Mouse (Mus musculus) monocyte, adult 5-6 weeks (primary cell): Measurements from ENCODE around the gene Erc1. TPM values are rescaled to one million over a fixed set of nuclear protein-coding genes. Genes with fewer than 3 reads are reported as not detected.

Source experiments
- ATAC-seq: fragments of 153-309, 156-312 bp; replicated peaks from 2 replicates; pipeline ENCODE4 v1.8.0; 2017; ENCODE audit warnings: mild to moderate bottlenecking; ENCODE audit not compliant: low TSS enrichment, insufficient number of reproducible peaks, severe bottlenecking, poor library complexity, low FRiP score
- total RNA-seq: library from RNA; stranded (forward); fragments of 200-1000, 200-491, 200-594 nt; gene quantifications from 3 replicates; pipeline ENCODE4 v1.2.3, GENCODE M21; 2017

Gene Erc1
- total RNA-seq, 1 experiment from 2014 or later = 6.7 TPM

- no peak for ATAC-seq
These were observed 285.4 kb downstream of the Erc1 start for GRCm38 (mm10) chr6:119562558-119562957.

GRCm38 (mm10) chr6:119558855-119559254 is 289.1 kb downstream of the Erc1 start:
- ATAC-seq = no peak

GRCm38 (mm10) chr6:119554439-119554838 is 293.5 kb downstream of the Erc1 start:
- no peak for ATAC-seq

- no peak for ATAC-seq
These were observed 303.5 kb downstream of the Erc1 start for GRCm38 (mm10) chr6:119544518-119544864.

GRCm38 (mm10) chr6:119543803-119544517 is 304.0 kb downstream of the Erc1 start, which contains the start of gene Wnt5b:
Wnt5b (minus strand) TSS chr6:119544347.
- ATAC-seq = no peak

- no peak for ATAC-seq
These were observed 304.5 kb downstream of the Erc1 start for GRCm38 (mm10) chr6:119543456-119543802.

GRCm38 (mm10) chr6:119535867-119536266 is 312.1 kb downstream of the Erc1 start:
- no peak for ATAC-seq

GRCm38 (mm10) chr6:119533170-119533709 is 314.7 kb downstream of the Erc1 start:
- no peak for ATAC-seq

- no peak for ATAC-seq
These were observed 318.3 kb downstream of the Erc1 start for GRCm38 (mm10) chr6:119529659-119530058.

- no peak for ATAC-seq
These were observed 321.5 kb downstream of the Erc1 start for GRCm38 (mm10) chr6:119526498-119526897.

- ATAC-seq = no peak
These were observed 326.0 kb downstream of the Erc1 start for GRCm38 (mm10) chr6:119521931-119522391.

- ATAC-seq = no peak
These were observed 326.5 kb downstream of the Erc1 start for GRCm38 (mm10) chr6:119521482-119521900.

Other genes with a start within 250 kb of the Erc1 start
- gene Rad52, start 54.5 kb upstream of the Erc1 start, total RNA-seq = 9.5 to 23.1 TPM (median 14.6 TPM) in 3 replicates
- gene Wnk1, start 190.5 kb upstream of the Erc1 start, total RNA-seq = 167 to 382 TPM (median 211 TPM) in 3 replicates
- 1.4 TPM in 1 of 3 replicates, not detected in the others for gene Ninj2, start 245.2 kb upstream of the Erc1 start, total RNA-seq